Mouse (Mus musculus) lung, postnatal 25 days (tissue): Measurements from ENCODE around the gene Syt13.
A peak's percentile ranks its signal among the peaks of the same experiment; 100 is the strongest.

Experiments used
- DNase-seq: peaks from one replicate; pipeline ENCODE4 v3.0.0; 2022; ENCODE audit warnings: low spot score

The Syt13 gene

GRCm38 (mm10) chr2:92924677-92925259, 9.9 kb downstream of the Syt13 start:
- no peak for DNase-seq

GRCm38 (mm10) chr2:92929696-92930095, 14.8 kb downstream of the Syt13 start:
- DNase-seq = no peak

- no peak for DNase-seq
Observed at GRCm38 (mm10) chr2:92931061-92931460, 16.2 kb downstream of the Syt13 start.

- DNase-seq = no peak
Observed at GRCm38 (mm10) chr2:92933379-92933778, 18.5 kb downstream of the Syt13 start.

- DNase-seq = no peak
Observed at GRCm38 (mm10) chr2:92934312-92934982, 19.5 kb downstream of the Syt13 start.

- no peak for DNase-seq
Observed at GRCm38 (mm10) chr2:92935483-92935882, 20.6 kb downstream of the Syt13 start.

GRCm38 (mm10) chr2:92938063-92938462, 23.2 kb downstream of the Syt13 start:
- DNase-seq = no peak

GRCm38 (mm10) chr2:92938827-92939226, 23.9 kb downstream of the Syt13 start:
- no peak for DNase-seq

- no peak for DNase-seq
Observed at GRCm38 (mm10) chr2:92940963-92941362, 26.1 kb downstream of the Syt13 start.

- DNase-seq = no peak
Observed at GRCm38 (mm10) chr2:92941463-92941862, 26.6 kb downstream of the Syt13 start.

- no peak for DNase-seq
Observed at GRCm38 (mm10) chr2:92943406-92943805, 28.5 kb downstream of the Syt13 start.

GRCm38 (mm10) chr2:92944356-92944755, 29.5 kb downstream of the Syt13 start:
- no peak for DNase-seq

GRCm38 (mm10) chr2:92945125-92945746, 30.3 kb downstream of the Syt13 start:
- no peak for DNase-seq

- no peak for DNase-seq
Observed at GRCm38 (mm10) chr2:92945824-92946598, 31.1 kb downstream of the Syt13 start.

GRCm38 (mm10) chr2:92947981-92948698, 33.2 kb downstream of the Syt13 start:
- DNase-seq = no peak

- DNase-seq = no peak
Observed at GRCm38 (mm10) chr2:92948699-92949300, 33.9 kb downstream of the Syt13 start.

GRCm38 (mm10) chr2:92949518-92949917, 34.6 kb downstream of the Syt13 start:
- no peak for DNase-seq

GRCm38 (mm10) chr2:92953450-92953849, 38.6 kb downstream of the Syt13 start:
- no peak for DNase-seq

- peak; percentile 70 for DNase-seq
Observed at GRCm38 (mm10) chr2:92954404-92955114, 39.7 kb downstream of the Syt13 start.

GRCm38 (mm10) chr2:92956943-92957342, 42.0 kb downstream of the Syt13 start:
- no peak for DNase-seq

- DNase-seq = peak; percentile 25
Observed at GRCm38 (mm10) chr2:92958640-92959039, 43.7 kb downstream of the Syt13 start.
